Mouse (Mus musculus): ENCODE data around the gene Jade1. TPM values are rescaled to one million over a fixed set of nuclear protein-coding genes. Genes with fewer than 3 reads are reported as not detected.
A peak's percentile ranks its signal among the peaks of the same experiment; 100 is the strongest.

Gene Jade1
- polyA plus RNA-seq, 1 experiment from 2014 or later: 12.7 TPM

GRCm38 (mm10) chr3:41597036-41597435, 41.5 kb downstream of the Jade1 start:
- Histone ChIP-seq H3K4me2 (ENCODE audit: low read length) (no peak overlapping the region), H3K36me3 (ENCODE audit: control insufficient read depth, insufficient read depth, low read length) (peaks cover 6% of the 10 kb centered on the region), H3K27ac (ENCODE audit: low read depth, low read length) (no peak overlapping the region), H3K9ac (ENCODE audit: low read depth, low read length) (no peak overlapping the region), H3K4me3 (ENCODE audit: low read length) (no peak overlapping the region), H3K4me1 (ENCODE audit: control insufficient read depth, insufficient read depth, low read depth, low read length) (no peaks in the 10 kb centered on the region), H3K9me3 (ENCODE audit: control insufficient read depth, low read length) (no peaks in the 10 kb centered on the region), H3K27me3 (replicated peaks; ENCODE audit: control insufficient read depth, insufficient read depth, low read length) (no peaks in the 10 kb centered on the region)
- ATAC-seq: no peak
- 94% methylated on average over 8 of the region's 8 CpGs for WGBS

- Histone ChIP-seq H3K4me1 (ENCODE audit: control insufficient read depth, insufficient read depth, low read depth, low read length) (peaks cover 8% of the 10 kb centered on the region), H3K4me2 (ENCODE audit: low read length) (no peak overlapping the region), H3K27me3 (replicated peaks; ENCODE audit: control insufficient read depth, insufficient read depth, low read length) (no peaks in the 10 kb centered on the region), H3K4me3 (ENCODE audit: low read length) (no peak overlapping the region), H3K9ac (ENCODE audit: low read depth, low read length) (no peak overlapping the region), H3K9me3 (ENCODE audit: control insufficient read depth, low read length) (no peaks in the 10 kb centered on the region), H3K27ac (ENCODE audit: low read depth, low read length) (no peak overlapping the region), H3K36me3 (ENCODE audit: control insufficient read depth, insufficient read depth, low read length) (peaks cover 6% of the 10 kb centered on the region)
- WGBS: 65% methylated on average over 9 of the region's 9 CpGs
- ATAC-seq: no peak
Observed at GRCm38 (mm10) chr3:41598412-41598811, 42.9 kb downstream of the Jade1 start.

- whole genome bisulfite sequencing: 92% methylated on average over 10 of the region's 10 CpGs
- H3K4me1 ChIP-seq (ENCODE audit: control insufficient read depth, insufficient read depth, low read depth, low read length): peaks cover 12% of the 10 kb centered on the region
- no peak overlapping the region for H3K27ac ChIP-seq (ENCODE audit: low read depth, low read length)
- H3K9me3 ChIP-seq (ENCODE audit: control insufficient read depth, low read length): no peaks in the 10 kb centered on the region
- H3K4me3 ChIP-seq (ENCODE audit: low read length): no peak overlapping the region
- ATAC-seq: no peak
- H3K27me3 ChIP-seq (replicated peaks; ENCODE audit: control insufficient read depth, insufficient read depth, low read length): no peaks in the 10 kb centered on the region
- H3K36me3 ChIP-seq (ENCODE audit: control insufficient read depth, insufficient read depth, low read length): peaks cover 6% of the 10 kb centered on the region
- no peak overlapping the region for H3K4me2 ChIP-seq (ENCODE audit: low read length)
- H3K9ac ChIP-seq (ENCODE audit: low read depth, low read length): no peak overlapping the region
Observed at GRCm38 (mm10) chr3:41599226-41599625, 43.7 kb downstream of the Jade1 start.

GRCm38 (mm10) chr3:41599806-41600589, 44.5 kb downstream of the Jade1 start:
- Histone ChIP-seq H3K9ac (ENCODE audit: low read depth, low read length) (no peak overlapping the region), H3K27ac (ENCODE audit: low read depth, low read length) (no peak overlapping the region), H3K4me2 (ENCODE audit: low read length) (no peak overlapping the region), H3K36me3 (ENCODE audit: control insufficient read depth, insufficient read depth, low read length) (peaks cover 10% of the 10 kb centered on the region), H3K4me1 (ENCODE audit: control insufficient read depth, insufficient read depth, low read depth, low read length) (peaks cover 12% of the 10 kb centered on the region), H3K27me3 (replicated peaks; ENCODE audit: control insufficient read depth, insufficient read depth, low read length) (no peaks in the 10 kb centered on the region), H3K9me3 (ENCODE audit: control insufficient read depth, low read length) (no peaks in the 10 kb centered on the region), H3K4me3 (ENCODE audit: low read length) (no peak overlapping the region)
- 73% methylated on average over 14 of the region's 14 CpGs for WGBS
- peak; percentile 53; the same call in 1 of the 2 replicates for ATAC-seq

GRCm38 (mm10) chr3:41601226-41602020, 45.9 kb downstream of the Jade1 start:
- Histone ChIP-seq H3K27ac (ENCODE audit: low read depth, low read length) (no peak overlapping the region), H3K36me3 (ENCODE audit: control insufficient read depth, insufficient read depth, low read length) (peaks cover 10% of the 10 kb centered on the region), H3K4me1 (ENCODE audit: control insufficient read depth, insufficient read depth, low read depth, low read length) (peaks cover 12% of the 10 kb centered on the region), H3K4me3 (ENCODE audit: low read length) (no peak overlapping the region), H3K9ac (ENCODE audit: low read depth, low read length) (no peak overlapping the region), H3K9me3 (ENCODE audit: control insufficient read depth, low read length) (no peaks in the 10 kb centered on the region), H3K27me3 (replicated peaks; ENCODE audit: control insufficient read depth, insufficient read depth, low read length) (no peaks in the 10 kb centered on the region), H3K4me2 (ENCODE audit: low read length) (no peak overlapping the region)
- WGBS: 76% methylated on average over 9 of the region's 9 CpGs
- no peak for ATAC-seq

- no peak overlapping the region for H3K4me3 ChIP-seq (ENCODE audit: low read length)
- no peak overlapping the region for H3K9ac ChIP-seq (ENCODE audit: low read depth, low read length)
- peaks cover 12% of the 10 kb centered on the region for H3K4me1 ChIP-seq (ENCODE audit: control insufficient read depth, insufficient read depth, low read depth, low read length)
- no peaks in the 10 kb centered on the region for H3K27me3 ChIP-seq (replicated peaks; ENCODE audit: control insufficient read depth, insufficient read depth, low read length)
- no peak overlapping the region for H3K27ac ChIP-seq (ENCODE audit: low read depth, low read length)
- 47% methylated on average over 10 of the region's 10 CpGs for WGBS
- H3K9me3 ChIP-seq (ENCODE audit: control insufficient read depth, low read length): no peaks in the 10 kb centered on the region
- H3K36me3 ChIP-seq (ENCODE audit: control insufficient read depth, insufficient read depth, low read length): 0 out of 2 replicates have a peak, but pooled peaks cover 4% of the 10 kb centered on the region
- 0 out of 2 replicates have a peak, but pooled peaks have one; percentile 1 for ATAC-seq
- H3K4me2 ChIP-seq (ENCODE audit: low read length): no peak overlapping the region
Observed at GRCm38 (mm10) chr3:41602933-41603332, 47.4 kb downstream of the Jade1 start.

- no peaks in the 10 kb centered on the region for H3K27me3 ChIP-seq (replicated peaks; ENCODE audit: control insufficient read depth, insufficient read depth, low read length)
- no peak overlapping the region for H3K27ac ChIP-seq (ENCODE audit: low read depth, low read length)
- 43% methylated on average over 5 of the region's 5 CpGs for WGBS
- H3K9ac ChIP-seq (ENCODE audit: low read depth, low read length): no peak overlapping the region
- peak; percentile 46 for ATAC-seq
- H3K4me1 ChIP-seq (ENCODE audit: control insufficient read depth, insufficient read depth, low read depth, low read length): peaks cover 12% of the 10 kb centered on the region
- H3K9me3 ChIP-seq (ENCODE audit: control insufficient read depth, low read length): no peaks in the 10 kb centered on the region
- H3K4me3 ChIP-seq (ENCODE audit: low read length): no peak overlapping the region
- H3K4me2 ChIP-seq (ENCODE audit: low read length): no peak overlapping the region
- 0 out of 2 replicates have a peak, but pooled peaks cover 4% of the 10 kb centered on the region for H3K36me3 ChIP-seq (ENCODE audit: control insufficient read depth, insufficient read depth, low read length)
Observed at GRCm38 (mm10) chr3:41603470-41604019, 48.0 kb downstream of the Jade1 start.

- Histone ChIP-seq H3K4me1 (ENCODE audit: control insufficient read depth, insufficient read depth, low read depth, low read length) (peaks cover 12% of the 10 kb centered on the region), H3K27me3 (replicated peaks; ENCODE audit: control insufficient read depth, insufficient read depth, low read length) (no peaks in the 10 kb centered on the region), H3K4me2 (ENCODE audit: low read length) (no peak overlapping the region), H3K36me3 (ENCODE audit: control insufficient read depth, insufficient read depth, low read length) (peaks cover 4% of the 10 kb centered on the region; the same call in 1 of the 2 replicates), H3K9me3 (ENCODE audit: control insufficient read depth, low read length) (no peaks in the 10 kb centered on the region), H3K9ac (ENCODE audit: low read depth, low read length) (no peak overlapping the region), H3K4me3 (ENCODE audit: low read length) (no peak overlapping the region), H3K27ac (ENCODE audit: low read depth, low read length) (no peak overlapping the region)
- ATAC-seq: no peak
- 92% methylated on average over 12 of the region's 12 CpGs for WGBS
Observed at GRCm38 (mm10) chr3:41604629-41605321, 49.2 kb downstream of the Jade1 start.

Data from hindbrain, embryonic 16.5 days (tissue).